Mouse (Mus musculus) ES-Bruce4 (cell line): Measurements from ENCODE around the gene Vangl1.

Experiments used
- CTCF ChIP-seq: IDR thresholded peaks from one replicate; pipeline ENCODE4 v1.8.1; 2011; ENCODE audit warnings: low read depth, low read length
- EP300 ChIP-seq: IDR thresholded peaks from 2 replicates; pipeline ENCODE4 v1.6.1; 2011; ENCODE audit warnings: low read depth, low read length; ENCODE audit not compliant: insufficient read depth
- POLR2A ChIP-seq: IDR thresholded peaks from one replicate; pipeline ENCODE4 v1.8.1; 2011; ENCODE audit warnings: low read length; ENCODE audit not compliant: insufficient read depth

GRCm38 (mm10) chr3:102250873-102251272, 46.4 kb upstream of the Vangl1 start:
- TF ChIP-seq CTCF = no peak
- no peak for TF ChIP-seq EP300
- no peak for TF ChIP-seq POLR2A
